Mouse (Mus musculus) CH12.LX (cell line): ENCODE measurements around the gene Ldhal6b. TPM values are rescaled to one million over a fixed set of nuclear protein-coding genes. Genes with fewer than 3 reads are reported as not detected.

Source experiments
- DNase-seq: peaks from one replicate; pipeline ENCODE4 v3.0.0-alpha.2; 2013; ENCODE audit errors: extremely low read depth
- H3K27ac ChIP-seq: 2 replicates; pipeline ENCODE4 v1.5.1; 2012; ENCODE audit warnings: low read depth, mild to moderate bottlenecking, control low read depth, moderate library complexity; ENCODE audit not compliant: insufficient read depth
- H3K27me3 ChIP-seq: replicated peaks from 2 replicates; pipeline ENCODE3; 2012; ENCODE audit warnings: inconsistent platforms
- H3K36me3 ChIP-seq, 2 experiments: replicated peaks in 1 of 2; 2 replicates each; pipeline versions ENCODE3 to v1.6.1; 2012; ENCODE audit warnings: inconsistent platforms in 1 of 2, low read length in 1 of 2, mild to moderate bottlenecking in 1 of 2, mixed read lengths in 1 of 2, moderate library complexity in 1 of 2; ENCODE audit not compliant: control insufficient read depth in 1 of 2, insufficient read depth in 1 of 2
- H3K4me1 ChIP-seq, 2 experiments: 2 replicates each; pipeline ENCODE4 v1.6.1; 2012; ENCODE audit warnings: inconsistent platforms in 1 of 2, moderate library complexity in 1 of 2; ENCODE audit not compliant: insufficient read depth in 2 of 2, control insufficient read depth in 1 of 2
- H3K4me2 ChIP-seq: 2 replicates; pipeline ENCODE4 v1.6.1; 2012; ENCODE audit warnings: low read depth, mild to moderate bottlenecking, control low read depth; ENCODE audit not compliant: poor library complexity, insufficient read depth, severe bottlenecking
- H3K4me3 ChIP-seq, 3 experiments: fragments of 150-350 bp in 1 of 3; sonication (generic) in 1 of 3; replicated peaks in 1 of 3; 2 replicates each; pipeline versions ENCODE3 to v1.5.1; 2011 to 2012; ENCODE audit warnings: low read depth in 2 of 3, low read length in 2 of 3, mild to moderate bottlenecking in 2 of 3, moderate library complexity in 2 of 3, control low read depth in 1 of 3, improper control_type of control experiment in 1 of 3, inconsistent platforms in 1 of 3, mixed read lengths in 1 of 3; ENCODE audit not compliant: poor library complexity in 1 of 3
- H3K79me2 ChIP-seq: replicated peaks from 2 replicates; pipeline ENCODE4 v1.6.1; 2012; ENCODE audit warnings: mild to moderate bottlenecking, moderate library complexity; ENCODE audit not compliant: control insufficient read depth, poor library complexity, insufficient read depth, severe bottlenecking; ENCODE audit errors: extremely low read depth
- H3K9ac ChIP-seq: 2 replicates; pipeline ENCODE4 v1.6.1; 2012; ENCODE audit warnings: low read depth, mild to moderate bottlenecking, control low read depth, moderate library complexity; ENCODE audit not compliant: insufficient read depth
- H3K9me3 ChIP-seq: replicated peaks from 2 replicates; pipeline ENCODE3; 2012; ENCODE audit warnings: low read length, inconsistent platforms, mixed read lengths
- BHLHE40 ChIP-seq: IDR thresholded peaks from 2 replicates; pipeline ENCODE4 v1.6.1; 2011; ENCODE audit warnings: mild to moderate bottlenecking, low read depth, low read length, improper control_type of control experiment
- CHD1 ChIP-seq: IDR thresholded peaks from 2 replicates; pipeline ENCODE4 v1.6.1; 2012; ENCODE audit warnings: low read depth, low read length, improper control_type of control experiment, inconsistent platforms
- CHD2 ChIP-seq: IDR thresholded peaks from 2 replicates; pipeline ENCODE4 v1.6.1; 2011; ENCODE audit warnings: low read length, improper control_type of control experiment
- E2F4 ChIP-seq: IDR thresholded peaks from 2 replicates; pipeline ENCODE4 v1.6.1; 2011; ENCODE audit warnings: low read depth, low read length, improper control_type of control experiment; ENCODE audit not compliant: insufficient replicate concordance
- ETS1 ChIP-seq: conservative IDR thresholded peaks from 2 replicates; pipeline ENCODE4 v1.6.1; 2012; ENCODE audit warnings: low read depth, mild to moderate bottlenecking, inconsistent platforms, low read length, improper control_type of control experiment, moderate library complexity
- GABPA ChIP-seq: IDR thresholded peaks from 2 replicates; pipeline ENCODE4 v1.6.1; 2012; ENCODE audit warnings: low read depth, low read length, improper control_type of control experiment, inconsistent platforms; ENCODE audit not compliant: insufficient replicate concordance
- JUN ChIP-seq: IDR thresholded peaks from 2 replicates; pipeline ENCODE4 v1.6.1; 2011; ENCODE audit warnings: low read depth, mild to moderate bottlenecking, low read length, improper control_type of control experiment, moderate library complexity; ENCODE audit not compliant: insufficient read depth
- JUND ChIP-seq: conservative IDR thresholded peaks from 2 replicates; pipeline ENCODE4 v1.6.1; 2011; ENCODE audit warnings: low read depth, low read length, improper control_type of control experiment
- KAT2A ChIP-seq: IDR thresholded peaks from 2 replicates; pipeline ENCODE4 v1.6.1; 2012; ENCODE audit warnings: low read length, improper control_type of control experiment, inconsistent platforms; ENCODE audit not compliant: insufficient replicate concordance
- MAZ ChIP-seq: IDR thresholded peaks from 2 replicates; pipeline ENCODE4 v1.6.1; 2012; ENCODE audit warnings: low read depth, mild to moderate bottlenecking, inconsistent platforms, low read length, improper control_type of control experiment, moderate library complexity
- MXI1 ChIP-seq: IDR thresholded peaks from 2 replicates; pipeline ENCODE4 v1.6.1; 2011; ENCODE audit warnings: mild to moderate bottlenecking, low read depth, low read length, improper control_type of control experiment
- NELFE ChIP-seq: IDR thresholded peaks from 2 replicates; pipeline ENCODE4 v1.6.1; 2011; ENCODE audit warnings: low read depth, low read length, improper control_type of control experiment
- NRF1 ChIP-seq: IDR thresholded peaks from 2 replicates; pipeline ENCODE4 v1.6.1; 2014; ENCODE audit warnings: low read depth, mild to moderate bottlenecking, inconsistent platforms, low read length, improper control_type of control experiment, moderate library complexity
- POLR2A ChIP-seq: IDR thresholded peaks from 2 replicates; pipeline ENCODE4 v1.6.1; 2011; ENCODE audit warnings: low read depth, mild to moderate bottlenecking, improper control_type of control experiment, low read length
- POLR2AphosphoS2 ChIP-seq: IDR thresholded peaks from 2 replicates; pipeline ENCODE4 v1.6.1; 2011; ENCODE audit warnings: low read depth, low read length, improper control_type of control experiment
- SIN3A ChIP-seq: IDR thresholded peaks from 2 replicates; pipeline ENCODE4 v1.6.1; 2012; ENCODE audit warnings: low read length, improper control_type of control experiment, inconsistent platforms
- TCF12 ChIP-seq: IDR thresholded peaks from 2 replicates; pipeline ENCODE4 v1.6.1; 2014; ENCODE audit warnings: low read depth, mild to moderate bottlenecking, inconsistent platforms, low read length, improper control_type of control experiment
- UBTF ChIP-seq: IDR thresholded peaks from 2 replicates; pipeline ENCODE4 v1.6.1; 2012; ENCODE audit warnings: low read depth, mild to moderate bottlenecking, inconsistent platforms, low read length, improper control_type of control experiment, moderate library complexity
- USF1 ChIP-seq: IDR thresholded peaks from 2 replicates; pipeline ENCODE4 v1.6.1; 2014; ENCODE audit warnings: low read depth, mild to moderate bottlenecking, inconsistent platforms, low read length, improper control_type of control experiment
- ZC3H11A ChIP-seq: IDR thresholded peaks from 2 replicates; pipeline ENCODE4 v1.6.1; 2012; ENCODE audit warnings: low read depth, mild to moderate bottlenecking, inconsistent platforms, low read length, improper control_type of control experiment
- ZMIZ1 ChIP-seq: IDR thresholded peaks from 2 replicates; pipeline ENCODE4 v1.6.1; 2012; ENCODE audit warnings: low read depth, mild to moderate bottlenecking, inconsistent platforms, low read length, improper control_type of control experiment
- dilution Hi-C: fragments of 300-500 bp; cut with MboI; formaldehyde crosslinking; loops from 2 replicates; pipeline ENCODE4 v1.14.3; 2020; ENCODE audit warnings: low sequenced_read_pairs; ENCODE audit not compliant: extremely low pct_unique_long_range_greater_than_20kb, extremely low pct_ligation_motif_present
- in situ Hi-C: fragments of 300-500 bp; cut with MboI; formaldehyde crosslinking; loops from 3 replicates; pipeline ENCODE4 v1.14.3; 2019; ENCODE audit warnings: low sequenced_read_pairs, low pct_ligation_motif_present, low pct_unique_long_range_greater_than_20kb, mixed read lengths
- polyA plus RNA-seq: library from polyadenylated mRNA; unstranded; fragments of >175 nt; gene quantifications from 2 replicates; pipeline ENCODE4 v1.2.1, GENCODE M21; 2012; ENCODE audit warnings: low read depth; ENCODE audit not compliant: insufficient read length
- total RNA-seq, 2 experiments: library from RNA; depleted of rRNA; stranded (reverse); fragments of 300-350 nt in 1 of 2; fragments of >200 nt in 1 of 2; gene quantifications; 2 replicates each; pipeline ENCODE4 v1.2.3; 2012 to 2014

Gene Ldhal6b
- total and polyA plus RNA-seq, 3 experiments, result 0.15 to 0.25 TPM; not detected in 1

- Histone ChIP-seq H3K4me2 (no peak overlapping the region), H3K4me1 (peaks cover 0 to 10% of the 10 kb centered on the region in 2 experiments; a peak in 1 of 4 replicates), H3K4me3 (no peak overlapping the region), H3K27me3 (no peaks in the 10 kb centered on the region), H3K9me3 (no peaks in the 10 kb centered on the region), H3K9ac (no peak overlapping the region), H3K27ac (no peak overlapping the region), H3K36me3 (peaks cover 14 to 59% of the 10 kb centered on the region in 2 experiments), H3K79me2 (no peaks in the 10 kb centered on the region)
- dilution Hi-C loops (no loop called here), in situ Hi-C loops (no loop called here)
- TF ChIP-seq UBTF (no peak), E2F4 (no peak), ZC3H11A (no peak), JUND (no peak)
- no peak for DNase-seq
Observed at GRCm38 (mm10) chr17:5411205-5411604, 7.4 kb downstream of the Ldhal6b start.

- H3K27me3 ChIP-seq, result no peaks in the 10 kb centered on the region
- H3K9ac ChIP-seq, result no peak overlapping the region
- no peak overlapping the region for H3K27ac ChIP-seq
- no peak for DNase-seq
- TF ChIP-seq SIN3A (no peak), JUN (no peak), ZMIZ1 (no peak), NRF1 (no peak), NELFE (no peak), KAT2A (no peak), CHD2 (no peak), CHD1 (no peak), GABPA (no peak), POLR2A (no peak), MXI1 (no peak), POLR2AphosphoS2 (no peak), MAZ (no peak), USF1 (no peak), BHLHE40 (no peak), TCF12 (no peak), JUND (no peak), UBTF (no peak), ETS1 (no peak)
- no peaks in the 10 kb centered on the region for H3K79me2 ChIP-seq
- in situ Hi-C loops (no loop called here), dilution Hi-C loops (no loop called here)
- no peaks in the 10 kb centered on the region for H3K9me3 ChIP-seq
- H3K36me3 ChIP-seq, result peaks cover 14 to 54% of the 10 kb centered on the region in 2 experiments
- no peak overlapping the region for H3K4me3 ChIP-seq
- H3K4me1 ChIP-seq, result peaks cover 0 to 10% of the 10 kb centered on the region in 2 experiments; a peak in 1 of 4 replicates
- no peak overlapping the region for H3K4me2 ChIP-seq
Observed at GRCm38 (mm10) chr17:5410336-5410735, 8.2 kb downstream of the Ldhal6b start.
